Mouse (Mus musculus) forebrain, embryonic 16.5 days (tissue): ENCODE measurements around the gene Gm12253. TPM values are rescaled to one million over a fixed set of nuclear protein-coding genes. Genes with fewer than 3 reads are reported as not detected.

Experiments
- polyA plus RNA-seq: library from polyadenylated mRNA; unstranded; fragments of >200 nt; fragmentation: Nextera tagmentation; extraction: Ambion mirVana; gene quantifications from 2 replicates; pipeline ENCODE4 v1.2.1, GENCODE M21; 2015

The Gm12253 gene
- polyA plus RNA-seq, 1 experiment from 2014 or later: not detected

Other genes starting within 250 kb of the Gm12253 start
- gene Igtp, start 233.0 kb upstream of the Gm12253 start, polyA plus RNA-seq: 1.3 and 1.5 TPM in 2 replicates
- 0.60 and 0.75 TPM in 2 replicates for gene Irgm2, start 232.9 kb upstream of the Gm12253 start, polyA plus RNA-seq
- gene 4930438A08Rik, start 157.8 kb upstream of the Gm12253 start, polyA plus RNA-seq: not detected in 2 replicates
- gene Zfp692, start 125.5 kb upstream of the Gm12253 start, polyA plus RNA-seq: 30.8 and 42.9 TPM in 2 replicates
- gene Zfp672, start 102.2 kb upstream of the Gm12253 start, polyA plus RNA-seq: 39.8 and 43.1 TPM in 2 replicates
- 56.6 and 56.9 TPM in 2 replicates for gene Sh3bp5l, start 101.8 kb upstream of the Gm12253 start, polyA plus RNA-seq
- gene Lypd8, start 53.5 kb upstream of the Gm12253 start, polyA plus RNA-seq: not detected in 2 replicates
- gene 1810065E05Rik, start 11.4 kb upstream of the Gm12253 start, polyA plus RNA-seq: not detected in 2 replicates
- gene Lypd9, start 20.4 kb downstream of the Gm12253 start, polyA plus RNA-seq: not detected in 2 replicates
- not detected in 2 replicates for gene Olfr30, start 29.7 kb downstream of the Gm12253 start, polyA plus RNA-seq
- gene Olfr332, start 60.0 kb downstream of the Gm12253 start, polyA plus RNA-seq: not detected in 2 replicates
- gene Olfr331, start 70.0 kb downstream of the Gm12253 start, polyA plus RNA-seq: not detected in 2 replicates
- gene Olfr330, start 102.3 kb downstream of the Gm12253 start, polyA plus RNA-seq: not detected in 2 replicates
- not detected in 2 replicates for gene Olfr329-ps, start 113.9 kb downstream of the Gm12253 start, polyA plus RNA-seq
- not detected in 2 replicates for gene Olfr328, start 123.1 kb downstream of the Gm12253 start, polyA plus RNA-seq
- gene Olfr224, start 138.0 kb downstream of the Gm12253 start, polyA plus RNA-seq: not detected in 2 replicates
- gene Olfr325, start 145.2 kb downstream of the Gm12253 start, polyA plus RNA-seq: not detected in 2 replicates
- not detected in 2 replicates for gene Olfr324, start 162.6 kb downstream of the Gm12253 start, polyA plus RNA-seq
- not detected in 2 replicates for gene 2210407C18Rik, start 183.5 kb downstream of the Gm12253 start, polyA plus RNA-seq
- gene Olfr323, start 197.9 kb downstream of the Gm12253 start, polyA plus RNA-seq: not detected in 2 replicates
- gene Trim58, start 207.9 kb downstream of the Gm12253 start, polyA plus RNA-seq: 0.09 TPM in 1 of 2 replicates, not detected in the other
- not detected in 2 replicates for gene Olfr322, start 226.2 kb downstream of the Gm12253 start, polyA plus RNA-seq
- gene Olfr320, start 248.5 kb downstream of the Gm12253 start, polyA plus RNA-seq: not detected in 2 replicates